Mouse (Mus musculus): Measurements from ENCODE around the gene Mettl26. TPM values are rescaled to one million over a fixed set of nuclear protein-coding genes. Genes with fewer than 3 reads are reported as not detected.
A peak's percentile ranks its signal among the peaks of the same experiment; 100 is the strongest.

Mettl26 gene
- polyA plus RNA-seq, 1 experiment from 2014 or later: 63.0 TPM

DNA sequence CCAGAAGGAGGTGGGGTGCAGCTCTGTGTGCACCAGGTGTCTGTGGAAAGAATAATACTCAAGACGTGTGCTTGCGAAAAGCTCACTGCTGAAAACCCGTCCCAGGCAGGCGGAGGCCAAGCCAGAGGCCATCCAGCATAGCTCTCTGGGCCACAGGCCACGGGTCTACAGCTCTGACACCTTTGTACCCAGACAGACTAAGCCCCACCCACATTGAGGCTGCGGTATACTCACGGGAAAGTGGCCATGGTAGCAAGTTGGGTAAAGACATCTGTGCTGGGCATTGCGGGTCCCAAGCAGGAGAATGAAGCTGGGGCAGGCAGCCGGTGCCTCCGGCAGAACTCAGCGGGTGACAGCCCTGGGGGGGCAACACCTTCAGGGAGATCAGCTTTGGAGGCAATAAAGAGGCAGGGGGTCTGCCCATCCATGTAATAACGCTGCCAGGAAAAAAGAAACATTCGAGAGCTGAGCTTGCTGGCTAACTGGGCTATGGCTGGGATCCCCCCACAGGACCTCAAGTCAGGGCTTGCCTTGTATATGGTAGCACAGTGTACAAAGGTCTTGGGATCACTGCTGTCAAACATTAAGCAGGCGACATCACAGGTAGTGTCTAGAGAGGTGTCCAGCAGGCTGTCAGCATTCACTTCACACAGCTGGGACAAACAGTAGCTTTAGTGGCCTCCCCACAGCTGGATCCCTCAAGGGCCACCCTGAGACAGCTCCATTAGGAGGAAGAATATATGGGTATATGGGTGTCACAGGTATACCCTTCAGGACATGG is 35.2 kb upstream of the Mettl26 start:
- WGBS: 89% methylated on average over 14 of the region's 14 CpGs
- Histone ChIP-seq H3K4me1 (replicated peaks) (peaks cover 59% of the 10 kb centered on the region), H3K36me3 (peaks cover 57% of the 10 kb centered on the region), H3K27ac (no peak overlapping the region), H3K27me3 (no peaks in the 10 kb centered on the region), H3K9ac (peak overlapping the region; percentile 46; the same call in 1 of the 2 replicates), H3K4me3 (no peak overlapping the region), H3K4me2 (no peak overlapping the region), H3K9me3 (no peaks in the 10 kb centered on the region)
- no peak for ATAC-seq (ENCODE audit: low FRiP score)

DNA sequence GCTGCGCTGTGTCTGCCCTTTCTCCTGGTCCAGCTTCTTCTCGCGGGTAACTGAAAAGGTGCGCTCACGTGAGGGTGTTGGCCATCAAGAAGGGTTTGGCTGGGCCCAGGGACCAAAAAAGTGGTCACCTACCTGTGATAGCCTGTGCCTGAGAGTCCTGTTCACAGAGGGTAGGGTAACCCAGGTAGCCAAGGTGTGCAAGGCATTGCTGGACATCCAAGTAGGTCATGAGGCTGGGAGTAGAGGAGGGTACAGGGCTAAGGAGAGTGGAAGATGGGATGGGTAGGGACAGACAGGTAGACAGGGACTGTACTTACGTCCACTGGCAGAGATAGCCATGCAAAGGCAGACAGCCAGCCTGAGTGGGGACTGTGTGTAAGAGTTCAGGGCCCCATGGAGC is 34.4 kb upstream of the Mettl26 start:
- Histone ChIP-seq H3K9ac (no peak overlapping the region), H3K27me3 (no peaks in the 10 kb centered on the region), H3K4me2 (no peak overlapping the region), H3K4me3 (no peak overlapping the region), H3K36me3 (peaks cover 51% of the 10 kb centered on the region), H3K9me3 (no peaks in the 10 kb centered on the region), H3K4me1 (replicated peaks) (peaks cover 55% of the 10 kb centered on the region), H3K27ac (no peak overlapping the region)
- 97% methylated on average over 6 of the region's 6 CpGs for WGBS
- no peak for ATAC-seq (ENCODE audit: low FRiP score)

DNA sequence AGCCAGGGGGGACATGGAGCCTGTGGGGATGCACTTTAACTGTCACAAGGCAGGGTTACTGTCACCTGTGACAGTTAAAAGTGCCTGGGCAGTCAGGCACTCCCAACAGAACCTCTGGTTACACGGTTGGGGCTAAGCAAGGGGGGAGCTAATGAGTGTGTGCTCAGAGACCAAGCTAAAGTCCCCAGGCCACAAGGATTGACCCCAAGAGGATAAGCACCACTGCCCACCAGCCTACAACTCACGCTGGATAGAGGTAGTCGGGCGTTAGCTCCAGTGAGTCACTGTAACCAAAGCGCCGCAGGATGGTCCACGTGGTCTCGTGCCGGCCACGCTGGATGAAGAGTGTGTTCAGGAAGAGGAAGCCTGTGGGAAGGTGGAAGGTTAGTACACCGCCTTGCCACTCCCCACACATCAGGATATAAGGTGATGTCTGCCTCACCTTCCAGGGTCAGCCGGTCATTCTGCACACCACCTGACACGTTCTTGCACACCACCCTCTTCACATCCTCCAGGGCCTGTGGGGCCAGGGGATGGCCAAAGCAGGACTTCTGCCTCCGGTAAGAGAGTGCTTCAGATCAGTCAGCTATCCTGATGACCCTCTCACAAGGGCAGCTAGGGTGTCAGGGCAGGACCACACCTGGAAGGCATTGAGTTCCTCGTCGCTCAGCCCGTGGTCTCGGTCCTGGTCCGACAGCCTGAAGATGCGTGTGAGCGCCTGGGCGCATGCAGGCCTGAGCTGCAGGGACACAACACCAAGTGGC is 33.6 kb upstream of the Mettl26 start, which contains the start of gene Gm20683:
Gm20683 (minus strand) TSS at position 647 of the 764 bp plus-strand sequence.
- Histone ChIP-seq H3K27me3 (no peaks in the 10 kb centered on the region), H3K9me3 (no peaks in the 10 kb centered on the region), H3K4me3 (no peak within 1 kb of the TSS), H3K36me3 (peaks cover 50% of the 10 kb centered on the region), H3K27ac (no peak within 1 kb of the TSS), H3K4me1 (replicated peaks) (peaks cover 47% of the 10 kb centered on the region), H3K4me2 (no peak within 1 kb of the TSS), H3K9ac (0 out of 2 replicates have a peak within 1 kb of the TSS, but pooled peaks have one; percentile 4)
- no peak for ATAC-seq (ENCODE audit: low FRiP score)
- 94% methylated on average over 22 of the region's 22 CpGs for WGBS

DNA sequence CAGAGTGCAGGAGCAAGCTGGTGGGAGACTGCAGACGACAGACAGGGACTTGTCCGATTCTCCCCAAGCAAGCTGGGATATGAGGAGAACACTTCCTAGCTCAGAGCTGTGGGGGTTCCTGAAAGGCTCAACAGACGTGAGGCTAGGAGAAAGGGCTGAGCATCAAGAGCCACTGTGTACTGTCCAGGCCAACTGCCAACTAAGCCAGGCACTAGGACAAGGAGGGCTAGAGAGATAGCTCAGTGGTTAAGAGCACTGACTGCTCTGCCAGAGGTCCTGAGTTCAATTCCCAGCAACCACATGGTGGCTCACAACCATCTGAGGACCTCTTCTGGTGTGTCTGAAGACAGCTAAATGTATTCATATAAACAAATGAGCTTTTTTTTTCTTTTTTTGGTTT is 32.4 kb upstream of the Mettl26 start:
- H3K4me3 ChIP-seq: no peak overlapping the region
- no peak overlapping the region for H3K9ac ChIP-seq
- ATAC-seq (ENCODE audit: low FRiP score): no peak
- peaks cover 35% of the 10 kb centered on the region for H3K4me1 ChIP-seq (replicated peaks)
- H3K36me3 ChIP-seq: peaks cover 57% of the 10 kb centered on the region
- no peak overlapping the region for H3K4me2 ChIP-seq
- 80% methylated on average over 3 of the region's 3 CpGs for WGBS
- H3K27me3 ChIP-seq: no peaks in the 10 kb centered on the region
- no peak overlapping the region for H3K27ac ChIP-seq
- no peaks in the 10 kb centered on the region for H3K9me3 ChIP-seq

DNA sequence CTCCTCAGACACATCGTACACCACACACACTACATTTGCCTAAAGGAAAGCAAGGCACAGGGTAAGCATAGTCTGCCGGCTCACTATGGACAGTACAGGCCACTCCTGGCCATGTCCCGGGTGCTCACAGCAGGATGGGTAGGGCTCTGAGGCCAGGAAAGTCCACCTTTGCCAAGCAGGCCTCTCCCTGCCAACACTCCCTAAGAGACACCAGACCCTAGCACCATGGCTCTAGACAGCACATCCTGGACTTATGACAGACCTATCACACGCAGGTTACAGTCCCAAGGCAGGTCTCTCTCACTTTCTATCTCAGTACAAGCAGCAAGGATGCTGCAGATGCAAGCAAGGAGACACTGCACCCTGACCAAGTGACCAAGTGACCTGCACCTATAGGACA is 31.8 kb upstream of the Mettl26 start:
- Histone ChIP-seq H3K27me3 (no peaks in the 10 kb centered on the region), H3K36me3 (peaks cover 58% of the 10 kb centered on the region), H3K9me3 (no peaks in the 10 kb centered on the region), H3K4me1 (replicated peaks) (peaks cover 29% of the 10 kb centered on the region), H3K4me2 (peak overlapping the region; percentile 96), H3K27ac (no peak overlapping the region), H3K9ac (peak overlapping the region; percentile 88), H3K4me3 (peak overlapping the region; percentile 90)
- WGBS: 96% methylated on average over 4 of the region's 4 CpGs
- ATAC-seq (ENCODE audit: low FRiP score): no peak

DNA sequence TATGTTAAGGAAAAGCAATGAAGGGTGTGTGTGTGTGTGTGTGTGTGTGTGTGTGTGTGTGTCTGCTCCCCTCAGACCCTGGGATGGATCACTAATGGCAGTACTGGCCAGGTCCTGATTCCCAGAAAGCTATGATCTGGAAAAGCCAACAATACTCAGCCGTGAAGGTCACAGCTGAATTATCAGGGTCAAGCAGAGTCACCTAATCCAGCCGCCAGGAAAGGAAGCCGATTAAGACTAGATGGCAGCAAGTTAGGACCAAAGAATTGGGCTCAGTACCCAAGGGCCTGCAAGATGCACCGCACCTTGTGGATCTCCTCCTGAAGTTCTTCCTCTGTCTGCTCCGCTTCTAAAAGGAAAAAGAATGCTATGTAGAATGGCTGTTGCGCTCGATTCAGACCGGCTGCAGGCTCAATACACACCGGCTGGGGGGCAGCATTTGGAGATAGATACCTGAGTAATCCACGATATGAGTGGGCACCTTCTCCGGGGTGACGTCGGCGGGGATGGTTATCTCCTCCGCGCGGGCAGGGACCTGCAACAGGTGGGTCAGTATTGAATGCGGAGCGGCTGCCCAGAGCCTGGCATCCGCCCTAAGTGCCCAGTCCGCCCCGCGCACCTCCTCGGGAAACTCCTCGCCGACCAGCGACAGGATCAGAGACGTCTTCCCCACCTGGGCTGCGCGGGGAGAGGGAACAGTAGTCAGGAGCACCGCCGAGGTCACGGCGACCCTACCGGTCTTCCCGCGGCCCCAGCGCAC is 31.1 kb upstream of the Mettl26 start:
- Histone ChIP-seq H3K9ac (peak overlapping the region; percentile 88), H3K4me3 (peak overlapping the region; percentile 90), H3K4me2 (peak overlapping the region; percentile 96), H3K4me1 (replicated peaks) (peaks cover 23% of the 10 kb centered on the region), H3K36me3 (peaks cover 61% of the 10 kb centered on the region), H3K27ac (peak overlapping the region; percentile 79), H3K9me3 (no peaks in the 10 kb centered on the region), H3K27me3 (no peaks in the 10 kb centered on the region)
- ATAC-seq (ENCODE audit: low FRiP score): no peak; the same call in 1 of the 2 replicates
- WGBS: 6% methylated on average over 36 of the region's 38 CpGs

DNA sequence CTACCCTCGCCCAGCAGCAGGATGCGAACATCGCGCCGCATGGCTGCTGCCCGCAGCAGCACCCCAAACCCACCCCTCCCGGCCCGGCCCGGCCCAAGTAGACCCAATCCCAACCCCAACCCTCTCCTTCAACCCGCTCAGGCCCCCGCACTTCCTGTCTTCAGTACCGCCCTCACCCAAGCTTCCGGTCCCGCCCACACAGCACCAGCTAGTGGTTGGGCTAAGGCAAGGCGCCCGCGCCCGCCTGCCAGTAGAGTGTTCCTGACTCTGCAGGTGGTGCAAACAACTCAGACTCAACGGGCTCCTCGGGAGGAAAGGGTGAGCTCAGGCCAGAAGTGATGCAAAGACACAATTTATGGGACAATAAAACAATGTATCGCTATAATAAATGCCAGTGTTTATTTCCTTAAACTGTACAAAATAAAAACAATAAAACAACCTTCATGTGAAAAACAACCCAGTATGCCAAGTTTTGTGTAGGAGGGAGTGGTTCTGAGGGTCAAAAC is 30.4 kb upstream of the Mettl26 start, which contains the start of gene Rhot2:
Rhot2 (minus strand) TSS at position 456 of the 506 bp plus-strand sequence.
- Histone ChIP-seq H3K4me1 (replicated peaks) (peaks cover 18% of the 10 kb centered on the region), H3K4me2 (peak within 1 kb of the TSS; percentile 96), H3K4me3 (peak within 1 kb of the TSS; percentile 90), H3K36me3 (peaks cover 61% of the 10 kb centered on the region), H3K27me3 (no peaks in the 10 kb centered on the region), H3K9ac (peak within 1 kb of the TSS; percentile 88), H3K27ac (peak within 1 kb of the TSS; percentile 79), H3K9me3 (no peaks in the 10 kb centered on the region)
- peak; percentile 91 for ATAC-seq (ENCODE audit: low FRiP score)
- WGBS: 1% methylated on average over 21 of the region's 21 CpGs

DNA sequence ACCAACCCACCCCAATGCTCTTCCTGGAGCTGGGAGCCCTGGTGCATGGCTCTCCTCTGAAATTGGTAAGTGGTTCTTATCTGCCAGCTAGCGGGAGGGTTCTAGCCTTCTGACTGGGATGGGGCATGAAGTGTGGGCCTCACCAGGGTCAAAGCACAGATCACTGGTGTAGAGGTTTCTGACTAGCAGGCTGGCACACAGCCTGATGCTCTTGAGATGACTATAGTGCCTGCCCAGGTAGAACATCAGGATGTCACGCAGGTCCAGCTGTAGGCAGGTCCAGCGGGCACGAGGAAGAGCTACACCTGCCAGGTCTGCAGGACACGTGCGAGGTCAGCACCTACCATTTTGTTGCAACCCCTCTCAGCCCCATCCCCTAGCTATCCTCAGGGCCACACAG is 14.6 kb upstream of the Mettl26 start:
- WGBS: 94% methylated on average over 6 of the region's 6 CpGs
- Histone ChIP-seq H3K27ac (no peak overlapping the region), H3K4me2 (peak overlapping the region; percentile 82), H3K4me1 (replicated peaks) (peaks cover 26% of the 10 kb centered on the region), H3K27me3 (no peaks in the 10 kb centered on the region), H3K9me3 (no peaks in the 10 kb centered on the region), H3K9ac (peak overlapping the region; percentile 85), H3K36me3 (peaks cover 1% of the 10 kb centered on the region; the same call in 1 of the 2 replicates), H3K4me3 (peak overlapping the region; percentile 69)
- ATAC-seq (ENCODE audit: low FRiP score): no peak

DNA sequence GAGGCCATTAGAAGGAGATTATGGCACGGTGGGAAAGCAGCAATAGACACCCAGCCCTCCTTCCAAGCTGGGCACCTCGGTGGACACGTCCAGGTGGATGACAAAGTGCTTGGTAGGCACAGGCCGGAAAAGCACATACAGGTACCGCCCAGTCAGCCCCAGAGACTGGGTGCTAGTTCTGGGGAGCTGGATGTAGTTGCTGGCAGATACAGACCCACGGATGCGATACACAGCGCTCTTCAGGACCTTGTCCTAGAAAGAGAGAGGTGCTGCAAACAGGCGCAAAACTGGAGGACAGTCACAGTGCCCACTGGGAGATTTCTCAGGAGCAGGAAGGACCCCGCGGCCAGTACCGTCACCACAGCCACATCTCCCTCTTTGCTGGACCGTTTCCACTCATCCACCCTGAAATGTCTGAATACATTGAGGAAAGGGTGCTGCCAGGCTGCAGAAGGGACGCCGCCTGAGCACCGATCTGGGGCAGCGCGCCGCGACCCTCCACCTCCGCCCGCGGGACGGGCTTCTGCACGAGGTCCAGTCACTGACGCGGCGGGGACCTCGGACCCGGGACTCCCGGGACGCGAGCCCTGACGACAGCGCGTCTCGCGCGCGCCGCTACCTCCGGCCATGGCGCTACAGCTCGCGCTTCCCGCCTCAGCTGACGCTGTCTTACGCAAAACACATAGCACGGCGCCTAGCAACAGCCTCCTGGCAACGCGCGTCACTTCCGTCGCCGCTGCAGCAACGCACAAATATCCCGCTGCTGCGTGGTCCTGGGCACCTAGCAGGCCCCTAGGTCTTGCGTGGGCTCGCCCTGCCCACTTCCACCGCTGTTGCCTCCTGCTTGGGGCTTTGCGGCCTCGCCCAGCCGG is 13.8 kb upstream of the Mettl26 start, which contains the start of gene Wdr90:
Wdr90 (minus strand) TSS at position 670 of the 872 bp plus-strand sequence.
- Histone ChIP-seq H3K36me3 (no peaks in the 10 kb centered on the region), H3K9ac (peak within 1 kb of the TSS; percentile 85), H3K4me2 (peak within 1 kb of the TSS; percentile 82), H3K27ac (peak within 1 kb of the TSS; percentile 91), H3K4me3 (peak within 1 kb of the TSS; percentile 69), H3K9me3 (no peaks in the 10 kb centered on the region), H3K27me3 (no peaks in the 10 kb centered on the region), H3K4me1 (replicated peaks) (peaks cover 26% of the 10 kb centered on the region)
- peak; percentile 92 for ATAC-seq (ENCODE audit: low FRiP score)
- WGBS: 4% methylated on average over 65 of the region's 65 CpGs

DNA sequence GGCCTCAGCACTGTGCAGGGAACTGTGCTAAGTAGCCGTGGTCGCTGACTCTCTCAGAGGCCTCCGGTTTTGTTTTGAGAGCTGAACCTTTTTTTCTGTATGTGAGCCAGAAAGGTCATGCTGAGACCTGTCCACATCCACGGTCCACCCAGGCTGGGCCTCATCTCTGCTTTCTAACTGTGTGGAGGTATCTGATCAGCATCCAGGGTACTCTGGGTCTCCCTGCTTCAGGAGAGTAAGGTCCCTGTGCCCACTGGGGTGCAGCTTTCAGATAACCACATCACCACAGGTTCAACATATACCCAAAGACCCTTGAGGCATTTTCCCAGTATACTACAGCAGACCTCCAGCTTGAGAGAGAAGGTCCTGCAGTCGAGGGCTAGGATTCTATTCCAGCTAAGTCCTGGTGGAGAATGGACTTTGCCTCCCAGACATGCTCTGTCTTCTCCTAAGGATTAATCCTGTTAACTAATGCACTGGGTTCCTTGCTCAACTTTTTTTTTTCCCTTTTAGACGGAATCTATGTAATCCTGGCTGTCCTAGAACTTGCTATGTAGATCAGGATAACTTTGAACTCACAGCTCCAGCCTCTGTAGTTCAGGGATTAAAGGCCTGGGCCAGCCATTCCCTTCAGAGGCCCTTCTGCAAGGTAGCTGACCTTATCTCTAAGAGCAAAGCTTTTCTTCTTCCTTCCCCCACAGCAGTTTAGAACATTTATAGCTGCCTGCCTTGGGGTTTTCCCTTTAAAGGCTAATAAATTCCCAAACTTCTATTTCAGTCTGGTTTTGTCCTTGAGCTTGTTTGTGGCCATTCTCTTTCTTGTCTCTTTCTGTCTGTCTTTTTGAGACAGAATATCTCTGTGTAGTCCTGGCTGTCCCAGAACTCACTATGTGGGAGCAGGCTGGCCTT is 12.9 kb upstream of the Mettl26 start:
- Histone ChIP-seq H3K36me3 (no peaks in the 10 kb centered on the region), H3K9ac (peak overlapping the region; percentile 85), H3K9me3 (no peaks in the 10 kb centered on the region), H3K4me3 (peak overlapping the region; percentile 69), H3K27me3 (no peaks in the 10 kb centered on the region; the same call in 1 of the 2 replicates), H3K4me2 (peak overlapping the region; percentile 82), H3K4me1 (replicated peaks) (peaks cover 26% of the 10 kb centered on the region), H3K27ac (peak overlapping the region; percentile 91)
- ATAC-seq (ENCODE audit: low FRiP score): peak; percentile 46; the same call in 1 of the 2 replicates
- 15% methylated on average over 6 of the region's 6 CpGs for WGBS

All from hindbrain, embryonic 13.5 days (tissue).